Mouse (Mus musculus): ENCODE data around the gene Cdc14a.

Cdc14a gene

GRCm38 (mm10) chr3:116412954-116413724 lies 10.7 kb downstream of the Cdc14a start:
- DNase-seq (ENCODE audit: extremely low spot score), result no peak

DNA sequence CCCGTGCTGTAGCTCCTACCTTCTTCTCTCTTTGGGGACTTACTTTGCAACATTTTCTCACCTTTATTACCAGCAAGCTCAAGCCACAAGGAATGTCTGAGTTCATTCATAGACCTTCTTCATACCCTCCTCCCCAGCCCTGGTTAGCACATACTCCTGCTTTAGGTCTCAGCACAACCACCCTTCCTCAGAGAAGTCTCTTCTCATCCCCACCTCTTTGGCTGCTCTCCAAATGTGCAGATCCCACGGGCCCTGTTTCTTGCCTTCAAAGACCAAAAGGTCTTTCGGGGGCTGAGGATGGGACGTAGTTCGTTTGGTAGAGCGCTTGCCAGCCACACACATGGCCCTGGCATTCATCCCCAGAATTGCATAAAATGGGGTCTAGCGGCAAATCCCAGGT lies 13.8 kb downstream of the Cdc14a start:
- no peak for DNase-seq (ENCODE audit: extremely low spot score)

DNA sequence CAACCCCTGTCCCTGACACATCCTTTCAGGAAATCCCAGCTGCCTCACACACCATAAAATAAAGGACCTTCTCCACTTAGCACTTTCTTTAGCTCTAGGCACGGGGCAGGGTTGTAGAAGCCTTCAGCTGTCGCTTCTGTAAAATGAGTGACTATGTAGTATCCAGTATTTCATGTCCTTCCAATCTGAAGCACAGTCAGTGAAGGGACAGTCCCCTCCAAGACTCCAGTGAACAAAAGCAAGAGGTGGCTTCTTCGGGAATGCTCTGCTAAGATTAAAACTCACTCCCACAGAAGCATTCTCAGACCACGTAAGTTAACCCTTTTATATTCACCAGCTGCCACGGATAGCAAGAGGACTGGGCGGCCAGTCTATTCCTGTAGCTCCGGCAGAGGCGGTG lies 14.3 kb downstream of the Cdc14a start:
- no peak for DNase-seq (ENCODE audit: extremely low spot score)

DNA sequence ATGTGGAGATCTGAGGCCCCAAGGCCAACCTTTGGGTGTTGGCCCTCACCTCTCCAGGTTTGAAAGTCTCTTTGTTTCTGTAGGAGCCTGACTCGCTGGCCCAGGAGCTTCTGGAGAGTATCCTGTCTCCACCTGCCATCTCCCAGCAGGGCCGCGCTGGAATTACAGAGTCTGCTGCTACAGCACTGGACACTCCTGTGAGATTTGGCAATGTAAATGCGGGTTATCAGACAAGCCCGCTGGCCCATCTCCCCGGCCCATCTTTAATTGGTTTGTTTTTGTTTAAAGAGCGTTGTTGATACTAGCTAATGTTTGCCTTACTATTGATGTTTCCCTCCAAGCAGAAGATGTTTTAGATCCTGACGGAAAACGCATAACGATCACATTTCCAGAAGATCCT lies 15.0 kb downstream of the Cdc14a start:
- no peak for DNase-seq (ENCODE audit: extremely low spot score)

- no peak for DNase-seq (ENCODE audit: extremely low spot score)
These were observed 18.3 kb downstream of the Cdc14a start for GRCm38 (mm10) chr3:116405516-116405915.

DNA sequence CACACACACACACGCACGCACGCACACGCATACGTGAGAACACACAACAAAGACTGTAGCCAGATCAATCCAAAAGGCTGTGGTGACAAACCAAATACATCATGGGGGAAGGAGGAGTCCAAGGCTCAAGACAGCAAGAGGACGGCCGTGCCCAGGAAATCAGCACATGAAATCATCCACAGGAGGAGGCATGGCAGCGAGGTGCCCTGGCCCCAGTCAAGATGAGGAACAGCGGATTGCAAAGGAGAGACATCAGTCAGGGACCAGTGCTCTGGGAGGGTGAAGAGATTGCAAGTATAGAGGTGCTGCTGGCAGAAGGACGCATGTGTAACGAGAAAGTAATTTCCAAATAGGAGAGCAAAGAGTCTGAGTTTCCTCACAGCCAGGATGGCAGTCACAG lies 22.4 kb downstream of the Cdc14a start:
- DNase-seq (ENCODE audit: extremely low spot score), result no peak

DNA sequence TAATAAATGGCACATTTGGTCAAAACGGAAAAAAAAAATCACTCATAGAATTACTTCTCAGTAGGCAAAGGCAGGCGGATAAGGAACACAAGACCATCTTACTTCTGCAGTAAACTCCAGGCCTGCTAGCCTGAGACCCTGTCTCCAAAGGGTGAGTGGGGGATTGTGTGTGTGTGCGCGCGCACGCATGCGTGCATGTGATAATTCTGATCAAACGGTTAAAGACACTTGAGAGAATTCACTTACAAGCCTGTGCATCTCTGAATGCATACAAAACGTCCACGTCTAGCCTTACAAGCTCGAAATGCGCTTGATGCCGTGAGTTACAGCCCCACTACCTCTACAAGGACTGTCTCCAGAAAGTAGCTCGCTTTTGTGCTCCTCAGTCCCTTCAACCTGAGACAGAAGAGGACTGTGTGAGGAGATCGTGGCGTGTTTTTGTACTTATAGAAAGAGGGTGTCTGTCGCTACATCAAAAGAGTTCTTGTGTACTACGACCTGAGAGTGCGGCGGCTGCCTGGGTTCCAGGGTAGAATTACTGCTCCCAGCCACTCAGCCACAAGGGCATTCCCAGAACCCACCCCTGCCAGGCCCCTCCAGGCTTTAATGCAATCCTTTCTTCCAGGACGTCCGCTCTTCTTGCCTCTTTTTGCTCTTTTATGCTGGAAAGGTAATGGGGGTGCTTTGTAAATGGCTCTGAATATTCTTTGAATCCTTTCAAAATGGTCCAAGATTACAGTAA lies 24.3 kb downstream of the Cdc14a start:
- DNase-seq (ENCODE audit: extremely low spot score), result no peak

- no peak for DNase-seq (ENCODE audit: extremely low spot score)
These were observed 25.3 kb downstream of the Cdc14a start for GRCm38 (mm10) chr3:116398543-116398942.

- no peak for DNase-seq (ENCODE audit: extremely low spot score)
These were observed 25.9 kb downstream of the Cdc14a start for GRCm38 (mm10) chr3:116397976-116398375.

- no peak for DNase-seq (ENCODE audit: extremely low spot score)
These were observed 26.5 kb downstream of the Cdc14a start for GRCm38 (mm10) chr3:116397341-116397740.

GRCm38 (mm10) chr3:116396571-116396970 lies 27.3 kb downstream of the Cdc14a start:
- no peak for DNase-seq (ENCODE audit: extremely low spot score)

GRCm38 (mm10) chr3:116394885-116395390 lies 28.9 kb downstream of the Cdc14a start:
- no peak for DNase-seq (ENCODE audit: extremely low spot score)

DNA sequence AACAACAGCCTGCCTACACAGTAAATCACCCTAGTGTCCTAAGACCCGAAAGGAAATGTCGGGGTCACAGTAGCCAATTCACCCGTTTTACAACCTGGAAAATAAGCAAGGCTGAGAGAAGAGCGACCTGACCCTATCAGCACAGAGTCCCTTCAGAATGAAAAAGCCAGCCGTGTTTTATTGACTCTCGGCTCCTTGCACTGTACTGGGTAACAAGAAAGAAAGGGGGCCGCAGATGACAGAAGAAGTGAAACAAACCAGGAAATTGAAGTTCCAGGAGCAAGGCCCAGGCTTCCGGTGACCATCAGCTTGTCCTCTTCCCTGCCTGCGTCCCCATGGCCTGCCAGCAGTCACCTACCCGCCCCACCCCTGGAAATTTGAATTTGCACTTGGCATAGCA lies 32.4 kb downstream of the Cdc14a start:
- DNase-seq (ENCODE audit: extremely low spot score), result no peak

DNA sequence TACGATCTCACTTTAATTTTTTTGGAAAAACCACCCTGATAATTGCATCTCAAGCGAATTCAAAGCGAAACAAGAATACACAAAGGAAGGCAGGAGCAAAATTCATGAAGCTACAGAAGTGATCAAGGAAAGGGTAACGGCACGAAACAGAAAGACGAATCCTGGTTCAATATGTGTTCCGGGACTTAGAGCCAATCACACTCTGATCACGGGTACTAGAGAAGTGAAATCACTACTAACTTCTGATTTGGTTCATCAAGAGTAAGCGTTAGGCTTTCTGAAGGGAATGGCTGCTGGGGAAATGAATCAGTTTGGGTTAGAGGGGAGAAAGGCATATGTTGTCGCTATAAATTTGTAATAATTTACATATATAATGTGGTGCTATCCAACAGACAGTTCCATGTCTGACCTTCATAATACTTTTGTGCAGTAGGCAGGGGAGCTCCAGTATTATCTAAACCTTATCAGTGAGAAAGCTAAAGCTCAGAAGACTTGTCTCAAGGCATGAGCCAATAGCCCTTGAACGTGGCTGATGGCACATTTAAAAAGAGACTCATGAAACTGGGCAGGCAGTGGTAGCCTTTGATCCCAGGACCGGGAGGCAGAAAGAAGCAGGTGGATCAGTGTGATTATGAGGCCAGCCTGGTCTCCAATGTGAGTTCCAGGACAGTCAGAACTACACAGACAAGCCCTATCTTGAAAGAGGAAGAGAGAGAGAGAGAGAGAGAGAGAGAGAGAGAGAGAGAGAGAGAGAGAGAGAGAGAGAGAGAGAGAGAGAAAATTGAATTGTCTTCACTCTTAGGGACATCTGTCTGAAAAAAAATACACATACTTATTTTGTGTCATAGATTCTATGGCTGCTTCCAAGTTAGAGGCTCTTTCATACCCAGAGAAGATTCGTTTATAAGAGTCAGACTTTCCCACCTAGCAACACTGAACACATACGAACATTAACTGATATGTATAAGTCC lies 34.0 kb downstream of the Cdc14a start:
- no peak for DNase-seq (ENCODE audit: extremely low spot score)

- DNase-seq (ENCODE audit: extremely low spot score), result no peak
These were observed 35.0 kb downstream of the Cdc14a start for GRCm38 (mm10) chr3:116388808-116389207.

GRCm38 (mm10) chr3:116386886-116387285 lies 36.9 kb downstream of the Cdc14a start:
- DNase-seq (ENCODE audit: extremely low spot score), result no peak

DNA sequence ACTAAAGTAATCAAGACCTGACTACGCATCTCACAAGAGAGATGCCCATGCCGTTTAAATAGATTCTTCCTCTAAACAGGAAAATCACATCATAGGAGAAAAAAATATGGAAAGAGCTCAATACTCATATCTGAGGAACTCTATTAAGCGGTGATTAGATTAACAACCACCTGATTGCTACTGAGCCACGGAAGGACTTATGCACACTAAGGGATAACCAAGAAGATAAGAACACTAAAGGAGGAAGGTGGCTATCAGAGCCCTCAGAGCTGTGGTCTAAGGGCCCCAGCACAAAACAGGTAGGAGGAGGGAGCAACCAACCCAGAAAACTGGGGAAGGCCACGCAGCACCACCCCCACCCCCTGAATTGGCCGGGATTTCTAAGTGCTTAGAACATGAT lies 37.5 kb downstream of the Cdc14a start:
- DNase-seq (ENCODE audit: extremely low spot score), result no peak

DNA sequence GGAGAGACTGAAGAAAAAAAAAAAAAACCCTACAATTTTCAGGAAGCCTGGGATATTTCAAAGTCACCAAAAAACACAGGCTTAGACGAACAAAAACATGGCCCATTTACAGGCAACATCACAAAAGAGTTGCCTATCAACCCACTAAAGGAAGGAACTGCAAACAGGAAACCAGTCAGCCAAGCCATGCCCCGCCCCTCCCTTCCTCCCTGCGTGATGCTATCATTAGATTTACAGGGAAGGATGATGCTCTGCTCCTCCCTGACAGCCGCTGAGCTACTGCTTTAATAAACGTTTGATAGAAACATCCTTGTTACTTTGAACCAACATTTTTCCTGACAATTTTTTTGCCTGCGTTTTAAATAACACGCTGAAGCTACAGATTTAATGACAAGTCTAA lies 39.5 kb downstream of the Cdc14a start:
- DNase-seq (ENCODE audit: extremely low spot score), result no peak

GRCm38 (mm10) chr3:116380319-116380718 lies 43.5 kb downstream of the Cdc14a start:
- no peak for DNase-seq (ENCODE audit: extremely low spot score)

GRCm38 (mm10) chr3:116375442-116375841 lies 48.4 kb downstream of the Cdc14a start:
- DNase-seq (ENCODE audit: extremely low spot score), result no peak

GRCm38 (mm10) chr3:116374486-116374885 lies 49.3 kb downstream of the Cdc14a start:
- no peak for DNase-seq (ENCODE audit: extremely low spot score)

- no peak for DNase-seq (ENCODE audit: extremely low spot score)
These were observed 50.6 kb downstream of the Cdc14a start for GRCm38 (mm10) chr3:116373196-116373595.
